Mouse (Mus musculus) heart, adult 8-10 months (tissue): ENCODE data around the gene Gm12216. TPM values are rescaled to one million over a fixed set of nuclear protein-coding genes. Genes with fewer than 3 reads are reported as not detected.
A peak's percentile ranks its signal among the peaks of the same experiment; 100 is the strongest.

ENCODE experiments used
- DNase-seq: peaks from one replicate; pipeline ENCODE4 v3.0.0; 2022; ENCODE audit warnings: low spot score
- total RNA-seq, 4 experiments: library from RNA; stranded (reverse); gene quantifications; 2 replicates each; pipeline ENCODE4 v1.2.4; 2022

Gene Gm12216
- total RNA-seq, 4 experiments from 2014 or later, result 1.2 to 3.0 (median 2.1) TPM

- no peak for DNase-seq
Observed at GRCm38 (mm10) chr11:53771001-53771744, 87.9 kb downstream of the Gm12216 start.

GRCm38 (mm10) chr11:53770125-53770791 lies 88.8 kb downstream of the Gm12216 start:
- no peak for DNase-seq

GRCm38 (mm10) chr11:53769760-53770124 lies 89.3 kb downstream of the Gm12216 start, which contains the start of gene Irf1:
Gene Irf1, plus strand, starts transcription at chr11:53770014.
- peak; percentile 97 for DNase-seq

- DNase-seq, result no peak
Observed at GRCm38 (mm10) chr11:53769185-53769576, 89.9 kb downstream of the Gm12216 start.

- DNase-seq, result no peak
Observed at GRCm38 (mm10) chr11:53768422-53769184, 90.5 kb downstream of the Gm12216 start.

GRCm38 (mm10) chr11:53764581-53764980 lies 94.5 kb downstream of the Gm12216 start:
- DNase-seq, result no peak

GRCm38 (mm10) chr11:53763496-53764140 lies 95.4 kb downstream of the Gm12216 start:
- peak; percentile 95 for DNase-seq

GRCm38 (mm10) chr11:53762827-53763495 lies 96.1 kb downstream of the Gm12216 start:
- peak; percentile 91 for DNase-seq

GRCm38 (mm10) chr11:53762426-53762825 lies 96.6 kb downstream of the Gm12216 start:
- no peak for DNase-seq

GRCm38 (mm10) chr11:53761822-53762221 lies 97.2 kb downstream of the Gm12216 start:
- DNase-seq, result peak; percentile 79

GRCm38 (mm10) chr11:53761284-53761683 lies 97.8 kb downstream of the Gm12216 start:
- no peak for DNase-seq

GRCm38 (mm10) chr11:53759545-53760406 lies 99.3 kb downstream of the Gm12216 start:
- DNase-seq, result no peak

- DNase-seq, result no peak
Observed at GRCm38 (mm10) chr11:53758791-53759351, 100.2 kb downstream of the Gm12216 start.

GRCm38 (mm10) chr11:53758033-53758432 lies 101.0 kb downstream of the Gm12216 start:
- DNase-seq, result peak; percentile 62

- DNase-seq, result no peak
Observed at GRCm38 (mm10) chr11:53757612-53758011, 101.4 kb downstream of the Gm12216 start.

GRCm38 (mm10) chr11:53755011-53755595 lies 104.0 kb downstream of the Gm12216 start:
- no peak for DNase-seq

- DNase-seq, result no peak
Observed at GRCm38 (mm10) chr11:53749716-53750352, 109.2 kb downstream of the Gm12216 start.

GRCm38 (mm10) chr11:53749306-53749705 lies 109.8 kb downstream of the Gm12216 start:
- DNase-seq, result no peak

- no peak for DNase-seq
Observed at GRCm38 (mm10) chr11:53748614-53749013, 110.4 kb downstream of the Gm12216 start.
